Mouse (Mus musculus) cortical plate, adult 2 months (tissue): ENCODE measurements around the gene Tmem131. TPM values are rescaled to one million over a fixed set of nuclear protein-coding genes. Genes with fewer than 3 reads are reported as not detected.
"Not testable (repeated sequence)": the region's sequence is repeated elsewhere in the genome, so short reads cannot be mapped to it uniquely, and the experiment has no call there.

Experiments
- H3K27ac ChIP-seq: fragments of 200-500 bp; 2 replicates; pipeline ENCODE4 v1.5.1; 2012; ENCODE audit warnings: low read length, control low read depth, inconsistent platforms; ENCODE audit not compliant: insufficient read depth
- H3K4me1 ChIP-seq: fragments of 200-500 bp; 2 replicates; pipeline ENCODE4 v1.6.1; 2011; ENCODE audit warnings: low read length; ENCODE audit not compliant: control insufficient read depth, insufficient read depth
- H3K4me3 ChIP-seq: fragments of 200-500 bp; 2 replicates; pipeline ENCODE4 v1.5.1; 2011; ENCODE audit warnings: mild to moderate bottlenecking, low read length, control low read depth; ENCODE audit not compliant: insufficient read depth
- CTCF ChIP-seq: fragments of 200-500 bp; IDR thresholded peaks from 2 replicates; pipeline ENCODE4 v1.5.1; 2011; ENCODE audit warnings: mild to moderate bottlenecking, control low read depth, low read length; ENCODE audit not compliant: insufficient read depth; ENCODE audit errors: extremely low read depth
- POLR2A ChIP-seq: fragments of 200-500 bp; IDR thresholded peaks from 2 replicates; pipeline ENCODE4 v1.6.1; 2011; ENCODE audit warnings: mild to moderate bottlenecking, low read length, control low read depth; ENCODE audit not compliant: insufficient read depth; ENCODE audit errors: extremely low read depth
- polyA plus RNA-seq: library from polyadenylated mRNA; depleted of rRNA; stranded (reverse); fragments of >200 nt; gene quantifications from 2 replicates; pipeline ENCODE4 v1.2.3, GENCODE M21; 2012

Tmem131 gene
- polyA plus RNA-seq, 1 experiment: 35.3 TPM

DNA sequence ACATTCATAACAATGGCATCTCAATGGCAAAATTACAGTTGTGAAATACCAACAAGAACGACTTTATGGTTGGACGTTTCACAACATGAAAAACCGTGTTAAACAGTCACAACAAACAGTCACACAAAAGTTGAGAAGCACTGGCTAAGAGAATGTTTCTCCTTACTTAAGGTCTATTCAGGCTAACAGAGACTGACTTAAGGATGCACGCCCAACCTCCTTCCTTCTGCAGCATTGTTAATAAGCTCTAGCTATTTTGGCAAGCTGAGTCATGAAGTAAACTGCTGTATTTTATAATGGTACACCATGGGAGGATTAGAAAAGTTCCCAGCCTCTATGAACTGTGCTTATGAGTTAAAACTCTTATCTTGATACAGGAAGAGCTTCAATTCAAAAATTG, 47.0 kb downstream of the Tmem131 start:
- TF ChIP-seq POLR2A: no peak
- TF ChIP-seq CTCF: no peak
- peaks cover 7% of the 10 kb centered on the region for H3K4me1 ChIP-seq
- no peak overlapping the region for H3K27ac ChIP-seq
- H3K4me3 ChIP-seq: no peak overlapping the region

DNA sequence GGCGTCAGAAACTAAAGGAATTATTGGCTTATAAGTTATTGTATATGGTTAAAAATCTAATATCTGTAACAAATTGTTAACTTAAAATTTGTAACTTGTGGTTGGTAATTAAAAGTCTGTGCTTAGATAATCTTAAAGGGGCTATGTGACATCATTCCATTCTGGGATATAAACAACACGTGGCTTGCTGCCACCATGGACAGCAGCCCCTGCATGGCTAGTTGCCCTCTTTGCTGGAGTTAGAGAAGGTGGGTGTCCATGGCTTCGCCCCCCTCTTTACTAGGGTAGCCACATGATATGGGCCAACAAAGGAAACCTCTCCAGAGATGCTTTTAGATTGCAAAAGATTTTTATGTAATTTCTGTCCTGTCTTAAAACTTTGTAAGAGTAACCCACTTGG, 48.0 kb downstream of the Tmem131 start:
- no peak for TF ChIP-seq CTCF
- Histone ChIP-seq H3K4me3 (no peak overlapping the region), H3K4me1 (peaks cover 4% of the 10 kb centered on the region; the same call in 1 of the 2 replicates), H3K27ac (no peak overlapping the region)

DNA sequence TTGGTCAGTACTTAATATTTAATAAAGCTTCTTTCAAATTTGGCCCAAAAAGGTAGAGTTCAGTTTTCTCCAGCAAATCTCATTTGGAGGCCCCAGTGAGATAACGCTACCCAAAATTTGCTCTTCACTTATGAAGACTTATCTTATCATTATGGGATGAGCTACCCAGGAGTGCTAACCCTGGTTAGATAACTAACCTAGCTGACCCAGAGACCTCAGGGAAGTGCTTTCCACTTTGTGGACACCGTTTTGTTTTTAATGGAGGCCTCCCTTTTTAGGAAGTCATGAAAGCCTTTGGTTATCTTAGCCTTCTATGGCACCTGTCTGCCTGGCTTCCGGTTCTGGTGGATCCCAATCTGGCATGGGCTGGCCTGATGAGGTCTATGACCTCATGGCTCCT, 49.3 kb downstream of the Tmem131 start:
- no peak overlapping the region for H3K27ac ChIP-seq
- TF ChIP-seq POLR2A: no peak
- no peak for TF ChIP-seq CTCF
- H3K4me1 ChIP-seq: peaks cover 4% of the 10 kb centered on the region; the same call in 1 of the 2 replicates
- no peak overlapping the region for H3K4me3 ChIP-seq

DNA sequence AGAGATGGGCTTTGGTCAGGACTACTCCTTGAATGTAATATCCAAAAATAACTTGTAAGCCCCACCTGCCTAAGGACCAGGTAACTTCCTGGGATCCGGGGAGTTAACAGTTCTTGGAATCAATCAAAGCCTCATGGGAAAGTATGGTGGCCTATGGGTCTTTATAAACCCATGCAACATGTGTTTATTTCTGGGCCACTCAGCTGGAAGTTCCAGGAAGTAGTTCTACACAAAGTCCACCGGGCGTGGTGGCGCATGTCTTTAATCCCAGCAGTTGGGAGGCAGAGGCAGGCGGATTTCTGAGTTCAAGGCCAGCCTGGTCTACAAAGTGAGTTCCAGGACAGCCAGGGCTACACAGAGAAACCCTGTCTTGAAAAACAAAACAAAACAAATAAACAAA, 49.7 kb downstream of the Tmem131 start:
- not testable (repeated sequence) for H3K27ac ChIP-seq, H3K4me3 ChIP-seq, H3K4me1 ChIP-seq

DNA sequence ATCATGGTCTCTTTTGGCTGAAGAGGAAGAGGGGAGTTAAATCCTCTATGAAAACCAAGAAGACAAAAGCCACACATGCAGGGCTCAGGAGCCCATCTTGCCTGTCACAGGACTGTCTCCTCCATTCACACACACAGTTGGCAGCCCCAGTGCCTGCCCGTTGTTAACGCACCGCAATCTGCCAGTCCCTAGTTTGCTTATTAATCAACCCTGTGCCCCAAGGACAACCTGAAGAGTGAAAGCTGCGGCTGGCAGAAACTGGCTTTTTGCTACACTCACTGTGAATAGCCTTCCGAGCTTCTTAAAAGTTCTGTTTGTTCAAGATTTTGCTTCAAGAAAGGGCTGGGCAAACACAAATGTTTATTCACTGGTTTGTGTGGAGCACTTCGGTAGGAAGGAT, 50.3 kb downstream of the Tmem131 start:
- H3K27ac ChIP-seq: no peak overlapping the region
- TF ChIP-seq CTCF (no peak), POLR2A (no peak)
- H3K4me3 ChIP-seq: no peak overlapping the region
- peaks cover 4% of the 10 kb centered on the region; the same call in 1 of the 2 replicates for H3K4me1 ChIP-seq

DNA sequence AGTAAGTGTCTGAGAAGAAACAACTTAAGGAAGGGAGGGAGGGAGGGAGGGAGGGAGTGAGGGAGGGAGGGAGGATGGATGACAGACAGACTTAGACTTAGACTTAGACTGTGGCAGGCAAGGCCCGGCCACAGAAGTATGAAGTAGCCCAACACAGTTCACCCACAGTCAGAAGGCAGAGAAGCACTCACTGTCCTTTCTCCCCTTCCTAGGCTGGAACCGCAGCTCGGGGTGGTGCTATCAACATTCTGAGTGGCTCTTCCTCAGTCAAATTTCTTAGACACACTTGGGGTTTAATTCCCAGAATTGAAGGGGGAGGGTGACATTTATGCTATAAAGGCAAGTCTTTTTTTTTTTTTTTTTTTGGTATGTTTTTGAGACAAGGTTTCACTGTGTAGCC, 51.0 kb downstream of the Tmem131 start:
- Histone ChIP-seq H3K27ac (no peak overlapping the region), H3K4me3 (no peak overlapping the region), H3K4me1 (peaks cover 3% of the 10 kb centered on the region; the same call in 1 of the 2 replicates)
- TF ChIP-seq CTCF: no peak
- no peak for TF ChIP-seq POLR2A

DNA sequence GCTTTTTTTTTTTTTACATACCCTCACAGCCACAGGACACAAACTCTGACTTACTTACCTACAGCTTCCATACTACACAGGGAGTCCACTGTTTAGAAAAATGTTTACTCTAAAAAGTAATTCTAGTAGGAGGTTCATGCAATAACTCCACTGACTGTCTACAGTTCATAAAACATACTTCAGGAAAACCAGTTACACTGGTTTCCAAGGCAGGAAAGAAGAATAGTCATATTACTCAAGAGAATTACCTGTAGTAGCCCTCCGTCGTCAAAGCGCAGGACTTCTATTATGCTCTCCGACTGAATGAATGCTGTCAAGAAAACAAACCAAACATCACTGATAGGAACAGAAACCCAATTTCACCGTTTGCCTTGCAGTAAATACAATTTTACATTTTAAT, 54.5 kb downstream of the Tmem131 start:
- no peak overlapping the region for H3K27ac ChIP-seq
- TF ChIP-seq POLR2A: no peak
- no peak for TF ChIP-seq CTCF
- H3K4me1 ChIP-seq: peaks cover 4% of the 10 kb centered on the region
- H3K4me3 ChIP-seq: no peak overlapping the region

DNA sequence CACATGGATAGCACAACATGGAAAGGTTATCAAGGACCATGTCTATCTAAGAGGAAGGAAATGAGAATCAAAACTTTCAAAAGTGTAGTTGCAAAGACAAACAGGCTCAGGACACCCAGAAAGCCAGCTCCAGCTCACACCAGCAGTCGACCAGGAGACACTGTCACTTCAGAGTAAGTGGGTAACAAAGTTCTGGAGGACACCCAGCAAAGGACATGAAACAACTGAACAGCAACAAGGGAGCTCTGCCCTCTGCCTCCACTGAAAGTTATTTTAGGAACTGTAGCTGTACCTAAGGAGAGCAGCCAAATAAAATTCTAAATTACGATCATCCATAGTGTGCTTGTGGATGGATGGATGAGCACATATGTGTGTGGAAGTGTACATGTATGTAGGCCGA, 56.3 kb downstream of the Tmem131 start:
- TF ChIP-seq CTCF (no peak), POLR2A (no peak)

DNA sequence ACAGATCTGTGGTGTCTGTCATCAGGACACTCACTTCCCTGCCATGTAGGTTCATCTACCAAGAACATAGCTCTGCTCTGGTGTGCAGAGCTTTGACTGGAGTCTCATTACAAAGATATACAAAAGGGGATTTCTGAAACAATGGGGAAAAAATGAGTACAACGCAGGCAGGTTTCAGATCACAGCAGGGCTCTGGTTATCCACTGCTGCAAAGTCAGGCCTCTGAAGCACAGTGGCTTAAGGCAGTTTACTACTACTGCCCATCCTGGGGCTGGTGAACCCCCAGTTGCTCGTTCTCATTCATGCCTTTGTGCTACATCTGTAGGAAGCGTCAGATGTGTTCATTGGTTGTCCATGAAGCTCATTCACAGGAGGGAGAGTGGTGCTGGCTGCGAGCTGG, 57.0 kb downstream of the Tmem131 start:
- TF ChIP-seq CTCF (no peak), POLR2A (no peak)
- no peak overlapping the region for H3K4me3 ChIP-seq
- no peak overlapping the region for H3K27ac ChIP-seq
- H3K4me1 ChIP-seq: peaks cover 5% of the 10 kb centered on the region

More for the DNA sequence above, 56.3 kb downstream of the Tmem131 start:
- Histone ChIP-seq H3K27ac (no peak overlapping the region), H3K4me3 (no peak overlapping the region), H3K4me1 (peaks cover 5% of the 10 kb centered on the region)

DNA sequence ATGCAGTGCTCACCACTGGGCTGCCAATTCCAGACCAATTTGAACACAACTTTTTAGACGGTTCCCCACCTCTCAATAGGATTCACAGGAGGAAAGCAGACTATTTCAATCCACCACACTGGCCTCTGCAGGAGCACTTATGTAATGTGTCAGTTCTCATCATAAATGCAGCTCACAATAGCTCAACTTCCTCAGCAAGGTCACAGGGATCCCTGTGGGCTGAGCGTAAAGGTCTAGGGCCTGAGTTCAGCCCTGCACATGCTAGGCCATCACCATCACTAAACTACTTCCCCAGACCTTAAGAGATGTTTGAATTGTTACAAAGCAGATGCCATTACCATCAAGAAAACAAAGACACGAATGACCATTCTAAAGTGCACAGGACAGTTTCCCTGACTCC, 58.9 kb downstream of the Tmem131 start:
- Histone ChIP-seq H3K4me3 (no peak overlapping the region), H3K4me1 (peaks cover 7% of the 10 kb centered on the region), H3K27ac (no peak overlapping the region)
- TF ChIP-seq CTCF (no peak), POLR2A (no peak)

DNA sequence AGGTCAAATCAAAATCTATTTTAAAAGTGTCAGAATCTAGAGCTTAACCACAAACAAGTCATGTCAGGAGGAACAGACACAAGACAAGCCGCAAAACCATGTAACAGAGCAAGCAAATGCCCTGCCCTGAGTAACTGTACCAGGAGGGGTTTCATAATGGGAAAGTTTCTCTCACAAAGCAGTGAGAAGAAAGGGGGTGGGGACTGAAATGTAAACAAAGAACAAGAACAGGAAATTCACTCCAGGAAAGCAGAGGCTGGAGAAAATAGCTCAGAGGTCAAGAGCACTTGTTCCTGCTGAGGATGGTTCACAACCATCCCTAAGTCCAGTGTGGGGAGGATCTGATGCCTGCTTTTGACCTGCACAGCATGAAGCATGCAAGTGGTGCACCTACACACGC, 59.7 kb downstream of the Tmem131 start:
- no peak overlapping the region for H3K27ac ChIP-seq
- peaks cover 7% of the 10 kb centered on the region for H3K4me1 ChIP-seq
- H3K4me3 ChIP-seq: no peak overlapping the region
- TF ChIP-seq CTCF: no peak
- no peak for TF ChIP-seq POLR2A
